Mouse (Mus musculus): ENCODE data around the gene Socs1.

DNA sequence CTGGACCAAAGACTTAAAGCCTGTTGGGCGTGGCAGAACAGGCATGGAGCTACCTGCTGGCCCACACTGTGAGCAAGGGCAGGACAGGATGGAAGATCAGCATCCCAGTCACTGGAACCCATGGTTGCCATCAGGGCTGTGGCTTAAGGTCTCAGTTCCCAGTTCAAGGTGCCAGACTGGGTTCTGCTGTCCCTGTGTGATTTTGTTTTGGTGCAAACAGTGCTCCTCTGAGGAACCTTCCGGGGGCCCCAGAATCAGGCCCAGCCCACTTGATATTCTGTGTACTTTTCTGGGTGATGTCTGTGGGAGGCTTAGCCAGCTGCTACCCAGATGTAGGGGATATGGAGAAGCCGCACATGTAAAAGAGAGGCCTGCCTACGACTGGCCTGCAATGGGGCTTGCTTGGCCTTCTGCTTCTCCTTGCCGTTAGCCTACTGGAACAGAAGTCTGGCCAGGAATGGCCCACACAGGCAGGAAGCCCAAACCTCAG, 4.7 kb downstream of the Socs1 start:
- TF ChIP-seq CTCF (IDR thresholded peaks at IDR 0.05; ENCODE audit: control insufficient read depth, insufficient read depth, insufficient replicate concordance, low read depth, low read length): no peak
- TF ChIP-seq POLR2A (IDR thresholded peaks at IDR 0.05; ENCODE audit: control insufficient read depth, low read depth, low read length): no peak

Data from testis, adult 2 months (tissue).